Mouse (Mus musculus): Measurements from ENCODE around the gene Cpz. TPM values are rescaled to one million over a fixed set of nuclear protein-coding genes. Genes with fewer than 3 reads are reported as not detected.

The Cpz gene
- polyA plus RNA-seq, 1 experiment = not detected

- TF ChIP-seq POLR2A (IDR thresholded peaks at IDR 0.05; ENCODE audit: borderline replicate concordance, control insufficient read depth, low read depth, low read length) (no peak), CTCF (IDR thresholded peaks at IDR 0.05; ENCODE audit: control insufficient read depth, insufficient read depth, low read length) (no peak)
- 61% methylated on average over 4 of the region's 4 CpGs for WGBS
- Histone ChIP-seq H3K4me3 (replicated peaks; ENCODE audit: control insufficient read depth, low read depth, low read length) (no peak overlapping the region), H3K4me1 (ENCODE audit: control insufficient read depth, insufficient read depth, low read length) (no peaks in the 10 kb centered on the region), H3K27ac (ENCODE audit: control insufficient read depth, insufficient read depth, low read depth, low read length, poor library complexity) (no peak overlapping the region)
Measured at GRCm38 (mm10) chr5:35539576-35539975, 14.1 kb upstream of the Cpz start.

- no peak for TF ChIP-seq POLR2A (IDR thresholded peaks at IDR 0.05; ENCODE audit: borderline replicate concordance, control insufficient read depth, low read depth, low read length)
- TF ChIP-seq CTCF (IDR thresholded peaks at IDR 0.05; ENCODE audit: control insufficient read depth, insufficient read depth, low read length) = no peak
- WGBS = 77% methylated on average over 3 of the region's 3 CpGs
- Histone ChIP-seq H3K4me3 (replicated peaks; ENCODE audit: control insufficient read depth, low read depth, low read length) (no peak overlapping the region), H3K27ac (ENCODE audit: control insufficient read depth, insufficient read depth, low read depth, low read length, poor library complexity) (no peak overlapping the region), H3K4me1 (ENCODE audit: control insufficient read depth, insufficient read depth, low read length) (no peaks in the 10 kb centered on the region)
Measured at GRCm38 (mm10) chr5:35538022-35538421, 12.5 kb upstream of the Cpz start.

- 69% methylated on average over 1 of the region's 1 CpGs for WGBS
- no peaks in the 10 kb centered on the region for H3K4me1 ChIP-seq (ENCODE audit: control insufficient read depth, insufficient read depth, low read length)
- TF ChIP-seq CTCF (IDR thresholded peaks at IDR 0.05; ENCODE audit: control insufficient read depth, insufficient read depth, low read length) (no peak), POLR2A (IDR thresholded peaks at IDR 0.05; ENCODE audit: borderline replicate concordance, control insufficient read depth, low read depth, low read length) (no peak)
- no peak overlapping the region for H3K27ac ChIP-seq (ENCODE audit: control insufficient read depth, insufficient read depth, low read depth, low read length, poor library complexity)
- H3K4me3 ChIP-seq (replicated peaks; ENCODE audit: control insufficient read depth, low read depth, low read length) = no peak overlapping the region
Measured at GRCm38 (mm10) chr5:35537474-35537873, 12.0 kb upstream of the Cpz start.

GRCm38 (mm10) chr5:35536271-35536670, 10.8 kb upstream of the Cpz start:
- WGBS = 69% methylated on average over 3 of the region's 3 CpGs
- no peaks in the 10 kb centered on the region for H3K4me1 ChIP-seq (ENCODE audit: control insufficient read depth, insufficient read depth, low read length)
- H3K4me3 ChIP-seq (replicated peaks; ENCODE audit: control insufficient read depth, low read depth, low read length) = no peak overlapping the region
- TF ChIP-seq POLR2A (IDR thresholded peaks at IDR 0.05; ENCODE audit: borderline replicate concordance, control insufficient read depth, low read depth, low read length) = no peak
- no peak for TF ChIP-seq CTCF (IDR thresholded peaks at IDR 0.05; ENCODE audit: control insufficient read depth, insufficient read depth, low read length)
- H3K27ac ChIP-seq (ENCODE audit: control insufficient read depth, insufficient read depth, low read depth, low read length, poor library complexity) = no peak overlapping the region

GRCm38 (mm10) chr5:35531586-35531985, 6.1 kb upstream of the Cpz start:
- H3K4me1 ChIP-seq (ENCODE audit: control insufficient read depth, insufficient read depth, low read length) = no peaks in the 10 kb centered on the region
- H3K4me3 ChIP-seq (replicated peaks; ENCODE audit: control insufficient read depth, low read depth, low read length) = no peak overlapping the region
- TF ChIP-seq POLR2A (IDR thresholded peaks at IDR 0.05; ENCODE audit: borderline replicate concordance, control insufficient read depth, low read depth, low read length) (no peak), CTCF (IDR thresholded peaks at IDR 0.05; ENCODE audit: control insufficient read depth, insufficient read depth, low read length) (no peak)
- H3K27ac ChIP-seq (ENCODE audit: control insufficient read depth, insufficient read depth, low read depth, low read length, poor library complexity) = no peak overlapping the region
- 15% methylated on average over 10 of the region's 10 CpGs for WGBS

GRCm38 (mm10) chr5:35530442-35530841, 4.9 kb upstream of the Cpz start:
- 17% methylated on average over 4 of the region's 4 CpGs for WGBS
- H3K4me1 ChIP-seq (ENCODE audit: control insufficient read depth, insufficient read depth, low read length) = no peaks in the 10 kb centered on the region
- H3K27ac ChIP-seq (ENCODE audit: control insufficient read depth, insufficient read depth, low read depth, low read length, poor library complexity) = no peak overlapping the region
- TF ChIP-seq CTCF (IDR thresholded peaks at IDR 0.05; ENCODE audit: control insufficient read depth, insufficient read depth, low read length) (peak; percentile 58; the same call in 1 of the 2 replicates), POLR2A (IDR thresholded peaks at IDR 0.05; ENCODE audit: borderline replicate concordance, control insufficient read depth, low read depth, low read length) (no peak)
- H3K4me3 ChIP-seq (replicated peaks; ENCODE audit: control insufficient read depth, low read depth, low read length) = no peak overlapping the region

- H3K27ac ChIP-seq (ENCODE audit: control insufficient read depth, insufficient read depth, low read depth, low read length, poor library complexity) = no peak overlapping the region
- no peak overlapping the region for H3K4me3 ChIP-seq (replicated peaks; ENCODE audit: control insufficient read depth, low read depth, low read length)
- H3K4me1 ChIP-seq (ENCODE audit: control insufficient read depth, insufficient read depth, low read length) = no peaks in the 10 kb centered on the region
- WGBS = 75% methylated on average over 2 of the region's 2 CpGs
- no peak for TF ChIP-seq POLR2A (IDR thresholded peaks at IDR 0.05; ENCODE audit: borderline replicate concordance, control insufficient read depth, low read depth, low read length)
- no peak for TF ChIP-seq CTCF (IDR thresholded peaks at IDR 0.05; ENCODE audit: control insufficient read depth, insufficient read depth, low read length)
Measured at GRCm38 (mm10) chr5:35524381-35524780, 1.1 kb downstream of the Cpz start.

GRCm38 (mm10) chr5:35523735-35524134, 1.8 kb downstream of the Cpz start:
- Histone ChIP-seq H3K27ac (ENCODE audit: control insufficient read depth, insufficient read depth, low read depth, low read length, poor library complexity) (no peak overlapping the region), H3K4me1 (ENCODE audit: control insufficient read depth, insufficient read depth, low read length) (no peaks in the 10 kb centered on the region), H3K4me3 (replicated peaks; ENCODE audit: control insufficient read depth, low read depth, low read length) (no peak overlapping the region)
- WGBS = 3% methylated on average over 5 of the region's 5 CpGs
- TF ChIP-seq POLR2A (IDR thresholded peaks at IDR 0.05; ENCODE audit: borderline replicate concordance, control insufficient read depth, low read depth, low read length) = no peak
- peak; percentile 56 for TF ChIP-seq CTCF (IDR thresholded peaks at IDR 0.05; ENCODE audit: control insufficient read depth, insufficient read depth, low read length)

GRCm38 (mm10) chr5:35516781-35517180, 8.7 kb downstream of the Cpz start:
- Histone ChIP-seq H3K4me1 (ENCODE audit: control insufficient read depth, insufficient read depth, low read length) (no peaks in the 10 kb centered on the region), H3K4me3 (replicated peaks; ENCODE audit: control insufficient read depth, low read depth, low read length) (no peak overlapping the region), H3K27ac (ENCODE audit: control insufficient read depth, insufficient read depth, low read depth, low read length, poor library complexity) (no peak overlapping the region)
- no peak for TF ChIP-seq POLR2A (IDR thresholded peaks at IDR 0.05; ENCODE audit: borderline replicate concordance, control insufficient read depth, low read depth, low read length)
- no peak for TF ChIP-seq CTCF (IDR thresholded peaks at IDR 0.05; ENCODE audit: control insufficient read depth, insufficient read depth, low read length)
- 74% methylated on average over 11 of the region's 11 CpGs for WGBS

Data from bone marrow, adult 2 months (tissue).